Mouse (Mus musculus) subcutaneous adipose tissue, adult 2 months (tissue): Measurements from ENCODE around the gene Cpe. TPM values are rescaled to one million over a fixed set of nuclear protein-coding genes. Genes with fewer than 3 reads are reported as not detected.

Experiments
- polyA plus RNA-seq: library from polyadenylated mRNA; depleted of rRNA; stranded (reverse); fragments of >200 nt; gene quantifications from 2 replicates; pipeline ENCODE4 v1.2.3, GENCODE M21; 2012; ENCODE audit warnings: low replicate concordance; rRNA removed

Cpe gene
- polyA plus RNA-seq, result 20.7 and 113 TPM in 2 replicates

GRCm38 (mm10) chr8:64692651-64693201 lies at the start of gene Cpe:
Gene Cpe (minus strand): TSS chr8:64693054.

GRCm38 (mm10) chr8:64733271-64733943 lies 40.6 kb upstream of the Cpe start, which contains the start of gene Msmo1:
Gene Msmo1 (minus strand): TSS chr8:64733792.

Other genes starting within 250 kb of the Cpe start
- 14.0 and 15.5 TPM in 2 replicates for gene Msmo1, start 40.7 kb upstream of the Cpe start, polyA plus RNA-seq
- 25.9 and 30.6 TPM in 2 replicates for gene Klhl2, start 157.0 kb upstream of the Cpe start, polyA plus RNA-seq